Mouse (Mus musculus) cortical plate, adult 2 months (tissue): ENCODE measurements at regions not wholly inside any gene's neighbourhood (a gene's known extent, or its start where the extent isn't known, plus 50 kb on each side); places are given as distances from the start of the nearest gene placed in this dataset.

Source experiments
- CTCF ChIP-seq: fragments of 200-500 bp; IDR thresholded peaks from 2 replicates; pipeline ENCODE4 v1.5.1; 2011; ENCODE audit warnings: mild to moderate bottlenecking, control low read depth, low read length; ENCODE audit not compliant: insufficient read depth; ENCODE audit errors: extremely low read depth
- POLR2A ChIP-seq: fragments of 200-500 bp; IDR thresholded peaks from 2 replicates; pipeline ENCODE4 v1.6.1; 2011; ENCODE audit warnings: mild to moderate bottlenecking, low read length, control low read depth; ENCODE audit not compliant: insufficient read depth; ENCODE audit errors: extremely low read depth

- TF ChIP-seq CTCF (no peak), POLR2A (no peak)
Observed at GRCm38 (mm10) chr17:13488608-13489324, 134.4 kb downstream of the Tcp10c start.
